Mouse (Mus musculus) splenic B cell, adult 2 months (primary cell): Measurements from ENCODE around the gene Sidt1.

Experiments
- DNase-seq: peaks from one replicate; pipeline ENCODE4 v3.0.0-alpha.2; 2011; ENCODE audit warnings: low read depth, low spot score
- H3K27me3 ChIP-seq: 2 replicates; pipeline ENCODE4 v1.6.1; 2012; ENCODE audit warnings: mild to moderate bottlenecking, low read length, moderate library complexity, mixed read lengths; ENCODE audit not compliant: control insufficient read depth, poor library complexity, insufficient read depth, severe bottlenecking
- H3K36me3 ChIP-seq: 2 replicates; pipeline ENCODE4 v1.6.1; 2012; ENCODE audit warnings: mild to moderate bottlenecking, low read length, moderate library complexity, mixed read lengths; ENCODE audit not compliant: control insufficient read depth, poor library complexity, insufficient read depth, severe bottlenecking

Gene Sidt1

DNA sequence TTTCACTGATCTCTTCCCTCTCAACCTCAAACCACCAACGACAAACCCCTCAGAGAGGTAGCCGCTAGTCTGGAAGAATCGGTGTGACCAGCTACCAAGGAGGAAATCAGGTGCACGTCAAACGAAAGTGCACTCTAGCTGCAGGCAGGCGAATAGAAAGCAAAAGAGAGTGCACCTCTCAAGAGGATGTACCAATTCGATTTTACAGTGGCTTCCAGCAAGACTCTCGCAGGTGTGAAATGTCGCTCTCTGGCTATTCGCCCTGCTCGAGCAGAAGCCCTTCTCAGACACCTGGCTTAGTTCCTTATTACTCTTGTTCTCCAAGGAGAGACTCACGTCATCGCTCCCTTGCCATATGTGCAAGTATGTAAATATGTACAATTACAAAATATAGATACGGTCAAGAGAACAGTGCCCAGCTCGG is at the start of gene Sidt1:
TSS of gene Sidt1 (minus strand) at position 336 of the 424 bp plus-strand sequence.
- no peaks in the 10 kb centered on the region for H3K36me3 ChIP-seq
- peaks cover 2% of the 10 kb centered on the region; the same call in 1 of the 2 replicates for H3K27me3 ChIP-seq
- peak; percentile 74 for DNase-seq

DNA sequence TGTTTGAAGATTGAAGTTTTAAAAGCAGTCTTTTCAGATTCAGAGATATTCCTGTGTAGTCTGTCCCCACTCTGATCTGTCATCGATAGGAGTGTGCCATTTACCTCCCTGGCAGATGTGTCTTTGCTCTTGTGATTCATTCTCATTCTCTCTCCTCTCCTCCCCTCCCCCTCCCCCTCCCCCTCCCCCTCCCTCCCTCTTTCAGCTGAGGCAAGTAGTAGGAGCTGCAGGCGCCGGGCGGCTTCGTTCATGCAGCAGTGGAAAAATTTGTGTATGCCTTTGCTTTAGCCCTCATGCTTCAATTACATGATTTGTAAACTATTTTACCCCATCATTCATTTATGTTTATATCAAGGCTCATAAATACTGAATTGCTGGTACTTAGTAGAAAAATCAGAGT is 48.6 kb upstream of the Sidt1 start:
- H3K36me3 ChIP-seq: no peaks in the 10 kb centered on the region; the same call in 1 of the 2 replicates
- DNase-seq: no peak
- H3K27me3 ChIP-seq: no peaks in the 10 kb centered on the region

DNA sequence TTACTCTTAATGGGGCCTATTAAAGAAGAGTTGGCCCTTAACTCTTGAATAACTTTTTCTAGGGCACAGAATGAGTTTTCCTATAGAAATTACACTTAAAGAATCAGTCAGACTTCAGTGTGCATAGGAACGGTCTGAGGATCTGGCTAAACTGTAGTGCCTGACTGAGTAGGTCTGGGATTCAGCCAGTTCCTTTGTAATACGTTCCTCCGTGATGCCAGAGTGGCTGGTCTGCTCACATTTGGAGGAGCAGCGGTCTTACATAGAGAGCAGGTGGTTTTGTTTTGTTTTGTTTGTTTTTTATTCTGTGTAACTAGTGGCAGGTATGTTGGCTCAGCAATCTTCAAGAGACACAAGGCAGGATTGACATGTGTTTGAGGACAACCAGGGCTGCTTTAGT is 47.0 kb upstream of the Sidt1 start:
- DNase-seq: no peak
- no peaks in the 10 kb centered on the region for H3K27me3 ChIP-seq
- peaks cover 4% of the 10 kb centered on the region; the same call in 1 of the 2 replicates for H3K36me3 ChIP-seq

DNA sequence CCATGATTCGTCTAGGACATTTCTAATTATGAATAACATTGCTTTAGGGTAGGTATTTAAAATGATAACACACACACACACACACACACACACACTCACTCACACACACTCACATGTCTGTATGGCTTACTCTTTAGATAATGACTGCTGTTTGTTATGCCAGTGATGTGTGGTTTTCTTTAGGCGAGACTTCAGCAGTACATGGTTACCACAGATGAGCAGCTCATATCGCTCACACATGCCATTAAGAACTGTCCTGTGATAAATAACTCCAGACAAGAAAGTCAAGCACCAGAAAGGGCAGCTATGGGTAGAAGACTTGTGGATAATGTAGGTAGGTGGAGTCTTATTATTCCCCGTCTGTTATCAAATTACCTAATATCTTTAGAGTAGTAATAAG is 42.5 kb upstream of the Sidt1 start:
- no peaks in the 10 kb centered on the region for H3K27me3 ChIP-seq
- peaks cover 4% of the 10 kb centered on the region for H3K36me3 ChIP-seq
- DNase-seq: no peak

DNA sequence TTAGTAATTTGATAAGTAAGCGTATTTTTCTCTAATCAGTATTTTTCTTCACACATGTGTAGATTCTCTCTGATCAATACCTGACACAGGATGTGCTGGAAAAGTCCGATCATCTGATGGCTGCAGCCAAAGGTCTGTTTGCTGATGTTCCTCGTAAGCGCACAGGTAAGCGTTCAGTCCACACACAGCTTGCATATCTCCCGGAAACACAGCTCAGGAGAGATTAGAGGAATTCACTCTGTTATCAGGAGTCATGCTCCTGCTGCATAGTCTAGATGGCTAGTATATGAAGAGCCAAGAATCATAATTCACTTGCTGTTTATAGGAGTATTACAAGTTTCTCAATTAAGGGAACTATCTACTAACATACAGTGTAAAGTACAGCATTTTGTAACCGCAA is 32.5 kb upstream of the Sidt1 start:
- H3K27me3 ChIP-seq: no peaks in the 10 kb centered on the region
- DNase-seq: no peak
- 0 out of 2 replicates have a peak, but pooled peaks cover 2% of the 10 kb centered on the region for H3K36me3 ChIP-seq

DNA sequence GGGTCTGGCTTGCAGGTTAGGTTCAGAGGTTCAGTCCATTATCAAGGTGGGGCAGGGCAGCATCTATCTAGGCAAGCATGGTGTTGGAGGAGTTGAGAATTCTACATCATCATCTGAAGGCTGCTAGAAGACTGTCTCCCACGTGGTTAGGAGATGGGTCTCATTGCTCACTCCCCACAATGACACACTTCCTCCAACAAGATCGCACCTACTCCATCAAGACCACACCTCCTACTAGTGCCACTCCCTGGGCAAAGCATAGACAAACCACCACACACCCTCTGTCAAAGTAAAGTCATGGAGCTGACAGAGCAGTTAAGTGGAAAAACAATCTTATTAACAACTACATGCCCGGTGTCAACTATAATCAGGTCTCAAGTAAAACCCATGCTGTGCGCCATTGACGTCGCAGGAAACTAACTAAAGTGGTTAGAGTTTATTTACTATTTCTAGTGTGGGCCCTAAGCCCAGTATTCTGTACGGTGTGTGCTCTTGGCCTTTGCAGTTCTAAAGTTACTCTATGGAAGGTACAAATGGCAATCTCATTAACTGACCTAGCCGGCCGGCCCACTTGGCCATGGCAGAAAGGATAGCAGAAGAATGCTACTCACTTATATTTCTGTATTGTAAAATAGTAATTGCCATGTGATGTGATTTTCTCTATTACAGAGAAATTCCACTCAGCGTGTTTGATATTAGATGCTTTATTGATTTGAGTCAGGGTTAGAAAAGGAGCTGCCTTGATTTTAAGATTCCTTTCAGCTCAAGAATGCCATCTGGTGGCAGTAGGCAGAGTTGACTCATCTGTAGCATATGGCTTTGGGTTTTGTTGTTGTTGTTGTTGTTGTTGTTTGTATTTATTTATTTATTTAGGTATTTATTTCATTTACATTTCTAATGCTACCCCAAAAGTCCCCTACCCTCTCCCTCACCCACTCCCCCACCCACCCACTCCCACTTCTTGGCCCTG is 29.2 kb upstream of the Sidt1 start:
- peak; percentile 74 for DNase-seq
- no peaks in the 10 kb centered on the region for H3K27me3 ChIP-seq

DNA sequence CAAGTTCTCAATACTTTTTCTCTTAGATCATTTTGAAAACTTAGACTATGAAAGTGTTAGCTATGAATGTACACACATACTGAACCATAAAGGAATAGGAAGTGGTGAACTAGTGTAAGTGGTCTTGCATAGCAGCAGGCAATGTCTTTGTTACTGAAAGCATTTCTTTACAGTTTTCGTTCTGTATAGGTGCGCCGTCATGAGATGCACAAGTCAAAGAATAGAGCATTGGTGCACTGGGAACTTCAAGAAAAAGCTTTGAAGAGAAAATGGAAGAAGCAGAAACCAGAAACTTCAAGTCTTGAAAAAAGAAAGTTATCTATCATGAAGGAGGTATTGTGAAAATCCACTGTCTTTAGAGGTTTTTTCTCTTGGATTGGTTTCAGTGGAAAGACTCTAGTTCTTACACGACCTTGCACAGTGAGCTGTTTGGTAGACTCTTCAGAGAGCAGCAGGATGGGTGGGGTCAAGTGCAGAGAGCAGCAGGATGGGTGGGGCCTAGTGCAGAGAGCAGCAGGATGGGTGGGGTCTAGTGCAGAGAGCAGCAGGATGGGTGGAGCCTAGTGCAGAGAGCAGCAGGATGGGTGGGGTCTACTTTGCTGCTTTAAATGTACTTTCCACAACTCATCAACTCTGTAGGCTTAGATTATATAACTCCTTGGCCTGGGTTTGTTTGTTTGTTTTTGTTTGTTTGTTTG is 24.7 kb upstream of the Sidt1 start:
- no peaks in the 10 kb centered on the region for H3K27me3 ChIP-seq
- H3K36me3 ChIP-seq: no peaks in the 10 kb centered on the region; the same call in 1 of the 2 replicates
- DNase-seq: peak; percentile 88

More for the DNA sequence above, 29.2 kb upstream of the Sidt1 start:
- 0 out of 2 replicates have a peak, but pooled peaks cover 2% of the 10 kb centered on the region for H3K36me3 ChIP-seq

DNA sequence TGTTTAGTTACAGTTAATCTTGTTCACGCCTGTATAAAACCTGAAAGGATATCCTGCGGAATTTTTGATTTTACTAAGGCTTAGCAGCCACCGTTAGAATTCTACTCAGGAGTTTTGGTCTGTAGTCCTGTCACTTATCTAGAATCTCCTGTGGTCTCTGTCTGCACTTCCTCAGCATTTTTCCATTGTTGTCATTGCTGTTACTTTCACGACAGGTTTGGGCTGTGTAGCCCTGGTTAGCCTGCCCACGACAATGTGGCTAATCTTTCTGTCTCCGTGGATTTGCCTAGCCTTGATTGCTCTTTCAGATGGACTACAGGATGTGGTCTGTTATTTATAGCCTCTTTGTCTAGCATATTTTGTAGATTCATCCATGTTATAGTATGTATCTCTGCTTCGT is 23.3 kb upstream of the Sidt1 start:
- no peaks in the 10 kb centered on the region; the same call in 1 of the 2 replicates for H3K36me3 ChIP-seq
- DNase-seq: no peak
- H3K27me3 ChIP-seq: no peaks in the 10 kb centered on the region

DNA sequence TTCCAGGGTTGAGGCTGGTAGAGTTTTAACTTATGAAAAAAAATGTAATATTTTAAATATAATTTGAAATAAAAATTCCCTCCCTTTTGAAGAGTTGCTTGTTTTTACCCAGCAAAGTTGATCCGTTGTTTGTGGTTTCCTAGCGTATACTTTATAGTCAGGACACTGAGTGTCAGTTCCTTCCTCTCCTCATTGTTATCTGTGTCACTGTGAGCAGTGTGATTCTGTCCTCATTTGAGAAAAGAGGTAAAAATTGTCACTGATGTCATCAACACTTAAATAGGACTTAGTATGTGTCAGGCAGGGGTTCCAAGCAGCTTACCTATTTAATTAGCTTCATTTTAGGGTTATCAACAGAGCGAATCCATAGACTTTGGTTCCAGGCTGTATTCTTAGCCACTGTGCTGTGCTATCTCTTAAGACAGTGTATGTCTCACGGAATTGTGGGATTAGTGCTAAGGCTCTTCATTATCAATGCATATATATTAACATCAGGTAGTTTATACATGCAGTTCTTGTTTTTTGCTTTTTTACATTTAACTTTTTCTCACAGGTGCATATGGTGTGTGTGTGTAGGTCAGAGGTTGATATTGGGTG is 16.9 kb upstream of the Sidt1 start:
- DNase-seq: no peak
- H3K27me3 ChIP-seq: no peaks in the 10 kb centered on the region
- no peaks in the 10 kb centered on the region; the same call in 1 of the 2 replicates for H3K36me3 ChIP-seq

DNA sequence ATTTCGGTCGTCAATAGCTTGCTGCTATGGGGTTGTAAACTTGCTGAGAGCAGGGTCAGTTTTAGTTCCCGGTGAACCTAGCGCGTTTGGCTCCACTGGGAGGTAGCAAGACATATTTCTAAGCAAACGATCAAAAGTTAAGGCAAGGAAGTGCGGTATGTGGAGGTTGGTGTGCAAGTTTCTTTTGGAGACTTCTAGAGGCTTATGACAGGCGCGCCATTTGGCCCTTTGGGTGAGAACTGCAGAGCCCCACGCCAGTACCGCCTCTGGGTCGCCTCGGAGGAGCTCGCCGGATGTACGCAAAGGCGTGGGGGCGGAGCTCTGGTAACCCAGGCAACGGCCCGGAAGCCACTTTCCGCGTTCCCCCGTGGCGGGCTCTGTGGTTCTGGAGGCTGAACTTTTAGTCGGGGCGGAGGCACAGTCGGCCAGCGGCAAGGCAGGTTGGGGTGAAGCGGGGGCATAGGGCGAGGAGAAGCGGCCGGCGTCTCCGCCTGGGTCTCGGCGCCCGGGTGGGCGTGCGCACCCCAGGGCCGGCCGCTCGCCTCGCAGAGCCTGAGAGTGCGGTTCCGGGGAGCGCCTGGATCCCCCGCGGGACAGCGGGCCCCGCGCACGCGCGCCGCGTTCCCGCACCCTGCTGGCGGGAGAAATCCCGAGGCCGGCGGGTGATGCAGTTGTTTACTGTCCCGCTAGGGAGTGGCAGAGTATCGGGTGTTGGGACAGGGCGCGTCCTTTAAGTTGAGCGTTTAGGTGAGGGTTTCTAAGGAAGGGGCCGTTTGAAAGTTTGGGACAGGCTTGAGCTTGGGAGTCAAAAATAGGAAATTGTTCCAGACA is 14.3 kb upstream of the Sidt1 start, which contains the start of gene Spice1:
TSS of gene Spice1 (plus strand) at position 51 of the 831 bp plus-strand sequence.
- peak; percentile 97 for DNase-seq
- no peaks in the 10 kb centered on the region for H3K27me3 ChIP-seq

DNA sequence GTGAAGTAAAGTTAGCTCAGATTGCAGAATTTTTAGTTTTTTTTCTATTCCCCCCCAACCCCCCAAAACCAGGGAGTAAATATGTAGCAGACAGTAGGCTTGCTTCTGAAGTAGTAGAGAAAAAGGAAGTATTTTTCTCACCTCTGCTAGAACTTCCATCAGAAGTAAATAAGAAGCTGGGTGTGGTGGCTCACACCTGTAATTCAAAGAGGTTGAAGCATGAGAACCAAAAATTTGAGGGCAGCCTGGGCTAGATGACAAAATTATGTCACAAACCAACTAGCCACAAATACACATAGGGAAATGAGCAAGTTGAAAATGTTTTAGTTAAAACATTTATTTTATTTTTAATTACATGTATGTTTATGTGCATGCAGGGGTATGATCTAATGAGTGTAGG is 4.5 kb upstream of the Sidt1 start:
- peaks cover 2% of the 10 kb centered on the region; the same call in 1 of the 2 replicates for H3K27me3 ChIP-seq
- DNase-seq: no peak
- H3K36me3 ChIP-seq: no peaks in the 10 kb centered on the region

More for the DNA sequence above, 14.3 kb upstream of the Sidt1 start, which contains the start of gene Spice1:
- H3K36me3 ChIP-seq: no peaks in the 10 kb centered on the region

DNA sequence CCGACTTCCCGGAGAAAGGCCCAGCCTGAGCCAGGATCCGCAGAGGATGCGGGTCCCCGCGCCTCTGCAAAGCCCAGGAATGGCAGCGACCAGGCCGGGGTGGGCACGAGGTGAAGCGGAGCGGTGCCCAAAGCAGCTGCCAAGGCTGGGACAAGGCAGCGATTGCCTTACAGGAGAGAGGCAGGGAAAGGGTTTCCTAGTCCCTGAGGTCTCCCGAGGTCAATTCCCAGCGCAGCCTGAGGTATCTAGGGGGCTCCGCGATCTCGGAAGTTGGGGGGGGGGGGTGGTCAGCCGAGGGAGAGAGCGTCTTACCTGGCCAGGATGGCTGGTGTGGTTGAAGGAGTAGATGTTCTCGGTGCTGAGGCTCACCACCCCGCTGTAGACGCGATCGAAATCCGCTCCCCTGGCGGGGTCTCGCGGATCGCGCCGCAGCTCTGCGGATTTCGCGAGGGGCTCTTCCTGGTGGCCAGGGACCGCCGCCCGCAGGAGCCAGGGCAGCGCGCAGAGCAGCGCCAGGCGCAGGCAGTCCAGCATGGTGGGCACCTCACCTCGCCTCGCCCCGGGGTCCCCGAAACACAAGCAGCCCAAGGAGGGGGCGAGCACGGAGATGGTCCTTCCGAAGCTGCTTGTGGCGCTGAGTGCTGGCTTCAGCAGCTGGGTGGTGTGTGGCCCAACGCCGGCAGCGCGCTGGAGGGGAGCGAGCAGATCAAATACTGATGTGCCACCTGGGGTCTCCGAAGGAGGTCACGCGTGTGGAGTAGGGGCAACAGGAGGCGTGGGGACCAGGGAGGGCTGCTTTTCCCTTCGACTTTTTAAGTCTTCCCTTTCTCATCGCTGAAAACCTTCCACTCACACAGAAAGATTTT is 768 bp downstream of the Sidt1 start:
- DNase-seq: peak; percentile 38
- peaks cover 2% of the 10 kb centered on the region; the same call in 1 of the 2 replicates for H3K27me3 ChIP-seq
- no peaks in the 10 kb centered on the region for H3K36me3 ChIP-seq

DNA sequence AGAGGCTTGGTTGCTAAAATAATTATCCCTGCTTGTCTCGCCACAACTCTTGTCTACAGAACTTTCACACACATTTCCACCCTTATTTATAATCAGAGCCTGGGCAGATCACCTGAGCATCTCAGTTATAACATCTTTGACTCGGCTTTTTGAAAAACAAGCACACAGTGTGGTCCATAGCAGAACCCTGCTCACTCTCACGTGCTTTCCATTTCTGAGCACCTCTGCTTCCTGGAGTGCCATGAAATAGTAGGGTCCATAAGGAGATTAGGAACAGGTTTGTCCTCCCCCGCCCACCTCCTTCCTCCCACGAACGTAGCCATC is 1.4 kb downstream of the Sidt1 start:
- no peak for DNase-seq
- no peaks in the 10 kb centered on the region for H3K36me3 ChIP-seq
- H3K27me3 ChIP-seq: peaks cover 2% of the 10 kb centered on the region; the same call in 1 of the 2 replicates
